Mouse (Mus musculus) hindbrain, postnatal 0 days (tissue): ENCODE results near the gene Fcgrt. TPM values are rescaled to one million over a fixed set of nuclear protein-coding genes. Genes with fewer than 3 reads are reported as not detected.
A peak's percentile ranks its signal among the peaks of the same experiment; 100 is the strongest.
"Not testable (repeated sequence)": the region's sequence is repeated elsewhere in the genome, so short reads cannot be mapped to it uniquely, and the experiment has no call there.

ENCODE experiments used
- ATAC-seq: fragments of 200-750 bp; cut with Nextera tagmentation; 2 replicates; pipeline ENCODE4 v1.8.0; 2017; ENCODE audit warnings: mild to moderate bottlenecking, moderate TSS enrichment, moderate library complexity
- DNase-seq: peaks from one replicate; pipeline ENCODE4 v3.0.0-alpha.2; 2015; ENCODE audit warnings: low spot score
- H3K27ac ChIP-seq: fragments of 300-500 bp; sonication (generic); 2 replicates; pipeline ENCODE4 v1.5.1; 2014; ENCODE audit warnings: mild to moderate bottlenecking
- H3K27me3 ChIP-seq: fragments of 300-500 bp; sonication (generic); 2 replicates; pipeline ENCODE4 v1.6.1; 2014; ENCODE audit warnings: low read length, mixed read lengths; ENCODE audit not compliant: insufficient read depth
- H3K36me3 ChIP-seq: fragments of 300-500 bp; sonication (generic); 2 replicates; pipeline ENCODE4 v1.6.1; 2014; ENCODE audit warnings: low read length, mixed read lengths; ENCODE audit not compliant: insufficient read depth
- H3K4me1 ChIP-seq: fragments of 300-500 bp; sonication (generic); 2 replicates; pipeline ENCODE4 v1.6.1; 2014; ENCODE audit warnings: antibody characterized with exemption, low read length, mixed read lengths; ENCODE audit not compliant: insufficient read depth
- H3K4me2 ChIP-seq: fragments of 300-500 bp; sonication (generic); 2 replicates; pipeline ENCODE4 v1.6.1; 2014; ENCODE audit warnings: low read depth, mild to moderate bottlenecking, low read length, moderate library complexity, mixed read lengths
- H3K4me3 ChIP-seq: fragments of 300-500 bp; sonication (generic); 2 replicates; pipeline ENCODE4 v1.5.1; 2014; ENCODE audit warnings: low read length
- H3K9ac ChIP-seq: fragments of 300-500 bp; sonication (generic); replicated peaks from 2 replicates; pipeline ENCODE4 v1.6.1; 2014; ENCODE audit warnings: mild to moderate bottlenecking, low read length, moderate library complexity, mixed read lengths
- H3K9me3 ChIP-seq: fragments of 300-500 bp; sonication (generic); 2 replicates; pipeline ENCODE4 v1.6.1; 2016; ENCODE audit warnings: low read length, mixed read lengths
- CTCF ChIP-seq: IDR thresholded peaks from 2 replicates; pipeline ENCODE4 v1.5.1; 2016; ENCODE audit warnings: antibody characterized with exemption, control low read depth, low read depth
- WGBS: fragments of 180-500 bp; shearing (Covaris S2); extraction: QIAGEN DNeasy Blood & Tissue Kit; methylation state at CpG from one replicate; pipeline ENCODE4 v1.1.7; 2014; 5-methylcytosine and 5-hydroxymethylcytosine counted together
- polyA plus RNA-seq: library from polyadenylated mRNA; unstranded; fragments of >200 nt; fragmentation: Nextera tagmentation; extraction: Ambion mirVana; gene quantifications from 2 replicates; pipeline ENCODE4 v1.2.1, GENCODE M21; 2015
- total RNA-seq: library from RNA; depleted of rRNA; stranded (reverse); fragments of >200 nt; gene quantifications from 2 replicates; pipeline ENCODE4 v1.2.3, GENCODE M21; 2014

Fcgrt gene
- total and polyA plus RNA-seq, 2 experiments from 2014 or later, result 32.9 to 45.9 TPM

DNA sequence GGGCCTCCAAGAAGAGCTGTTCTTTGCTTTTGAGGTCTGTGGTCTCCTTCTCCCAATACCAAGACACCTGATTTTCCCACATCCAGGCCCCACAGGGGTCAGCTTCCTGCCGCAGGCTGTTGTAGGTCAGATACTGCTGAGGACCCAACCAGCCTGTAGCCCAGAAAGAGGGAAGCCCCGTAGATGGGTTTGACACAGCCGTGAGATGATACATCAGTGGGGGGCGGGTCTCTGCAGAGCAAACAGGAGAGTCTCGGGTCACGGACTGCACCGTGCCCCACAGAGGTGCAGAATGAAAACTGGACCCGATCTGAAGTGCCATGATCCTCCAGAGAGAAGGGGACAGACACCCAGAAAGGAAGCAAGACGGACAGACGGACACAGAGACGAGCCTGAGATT, 1.2 kb downstream of the Fcgrt start:
- no peak overlapping the region for H3K27ac ChIP-seq
- no peaks in the 10 kb centered on the region; the same call in 1 of the 2 replicates for H3K4me1 ChIP-seq
- no peaks in the 10 kb centered on the region for H3K36me3 ChIP-seq
- no peaks in the 10 kb centered on the region for H3K27me3 ChIP-seq
- WGBS, result 87% methylated on average over 11 of the region's 11 CpGs
- no peak for TF ChIP-seq CTCF
- no peak overlapping the region for H3K4me3 ChIP-seq
- H3K9me3 ChIP-seq, result no peaks in the 10 kb centered on the region
- H3K4me2 ChIP-seq, result peak overlapping the region; percentile 35
- no peak overlapping the region for H3K9ac ChIP-seq
- ATAC-seq (no peak), DNase-seq (no peak)

- no peak overlapping the region for H3K9ac ChIP-seq
These were observed 3.6 kb downstream of the Fcgrt start for GRCm38 (mm10) chr7:45100046-45100445.

GRCm38 (mm10) chr7:45098541-45099240, 5.0 kb downstream of the Fcgrt start:
- 88% methylated on average over 8 of the region's 8 CpGs for WGBS
- no peak for DNase-seq
- TF ChIP-seq CTCF, result peak; percentile 48

More at GRCm38 (mm10) chr7:45100046-45100445, 3.6 kb downstream of the Fcgrt start:
- H3K9me3 ChIP-seq, result no peaks in the 10 kb centered on the region
- no peak for TF ChIP-seq CTCF
- H3K4me1 ChIP-seq, result no peaks in the 10 kb centered on the region; the same call in 1 of the 2 replicates
- H3K4me3 ChIP-seq, result no peak overlapping the region
- ATAC-seq, result no peak
- no peaks in the 10 kb centered on the region for H3K36me3 ChIP-seq
- H3K4me2 ChIP-seq, result no peak overlapping the region
- H3K27me3 ChIP-seq, result no peaks in the 10 kb centered on the region
- 94% methylated on average over 6 of the region's 6 CpGs for WGBS
- no peak for DNase-seq
- no peak overlapping the region for H3K27ac ChIP-seq

DNA sequence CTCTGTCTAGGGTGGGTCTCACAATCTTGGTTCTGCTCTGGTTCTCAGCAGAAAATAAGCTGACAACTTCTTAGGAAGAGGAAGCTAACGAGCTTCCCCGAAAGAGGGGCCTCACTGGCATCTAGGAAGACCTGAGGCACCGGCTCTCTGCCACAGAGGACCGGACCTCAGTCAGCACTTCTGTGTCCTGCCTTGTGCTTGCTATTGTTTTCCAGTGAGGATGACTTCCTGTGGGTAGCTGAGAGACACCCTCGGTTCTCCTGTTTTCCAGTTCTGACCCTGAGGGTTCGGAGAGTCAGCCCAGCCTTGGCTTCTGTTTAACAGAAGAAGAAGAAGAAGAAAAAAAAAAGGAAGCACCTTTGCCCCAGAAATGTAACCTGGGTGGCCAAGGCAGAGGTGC, 6.2 kb downstream of the Fcgrt start:
- Histone ChIP-seq H3K36me3 (no peaks in the 10 kb centered on the region), H3K4me3 (no peak overlapping the region), H3K27me3 (no peaks in the 10 kb centered on the region), H3K9me3 (no peaks in the 10 kb centered on the region), H3K9ac (no peak overlapping the region), H3K4me1 (no peaks in the 10 kb centered on the region; the same call in 1 of the 2 replicates), H3K27ac (no peak overlapping the region), H3K4me2 (no peak overlapping the region)
- WGBS, result 74% methylated on average over 6 of the region's 6 CpGs
- ATAC-seq (no peak), DNase-seq (no peak)
- TF ChIP-seq CTCF, result no peak

More at GRCm38 (mm10) chr7:45098541-45099240, 5.0 kb downstream of the Fcgrt start:
- Histone ChIP-seq H3K4me2 (no peak overlapping the region), H3K36me3 (no peaks in the 10 kb centered on the region), H3K4me3 (no peak overlapping the region), H3K4me1 (no peaks in the 10 kb centered on the region; the same call in 1 of the 2 replicates), H3K9ac (no peak overlapping the region), H3K27me3 (no peaks in the 10 kb centered on the region), H3K27ac (no peak overlapping the region), H3K9me3 (no peaks in the 10 kb centered on the region)
- ATAC-seq, result no peak

GRCm38 (mm10) chr7:45095965-45096364, 7.7 kb downstream of the Fcgrt start:
- ATAC-seq, result not testable (repeated sequence)
- WGBS, result 93% methylated on average over 14 of the region's 14 CpGs

GRCm38 (mm10) chr7:45095367-45095766, 8.3 kb downstream of the Fcgrt start:
- Histone ChIP-seq H3K4me2 (no peak overlapping the region), H3K27ac (no peak overlapping the region), H3K4me3 (no peak overlapping the region), H3K9me3 (no peaks in the 10 kb centered on the region), H3K4me1 (no peaks in the 10 kb centered on the region), H3K9ac (no peak overlapping the region), H3K36me3 (no peaks in the 10 kb centered on the region), H3K27me3 (no peaks in the 10 kb centered on the region)
- no peak for TF ChIP-seq CTCF
- 82% methylated on average over 6 of the region's 6 CpGs for WGBS
- DNase-seq (no peak), ATAC-seq (no peak)

More at GRCm38 (mm10) chr7:45095965-45096364, 7.7 kb downstream of the Fcgrt start:
- not testable (repeated sequence) for H3K4me2 ChIP-seq, H3K9ac ChIP-seq, H3K36me3 ChIP-seq, H3K27ac ChIP-seq, H3K4me3 ChIP-seq, H3K4me1 ChIP-seq, H3K27me3 ChIP-seq, DNase-seq, H3K9me3 ChIP-seq

- TF ChIP-seq CTCF, result no peak
- Histone ChIP-seq H3K27me3 (no peaks in the 10 kb centered on the region), H3K4me3 (no peak overlapping the region), H3K9ac (no peak overlapping the region), H3K4me1 (no peaks in the 10 kb centered on the region), H3K27ac (no peak overlapping the region), H3K4me2 (no peak overlapping the region), H3K36me3 (no peaks in the 10 kb centered on the region), H3K9me3 (no peaks in the 10 kb centered on the region)
- ATAC-seq (no peak), DNase-seq (no peak)
- 58% methylated on average over 7 of the region's 7 CpGs for WGBS
These were observed 9.5 kb downstream of the Fcgrt start for GRCm38 (mm10) chr7:45094121-45094520.
